Mouse (Mus musculus) activated CD4-positive, CD25-positive, alpha-beta regulatory T cell (primary cell): ENCODE measurements around the gene Zfp580. TPM values are rescaled to one million over a fixed set of nuclear protein-coding genes. Genes with fewer than 3 reads are reported as not detected.

ENCODE experiments used
- polyA plus RNA-seq, 2 experiments: library from polyadenylated mRNA; unstranded; fragments of 100-300 nt; shearing (Covaris generic); gene quantifications; one replicate each; pipeline ENCODE4 v1.2.1; 2017

The Zfp580 gene
- 10 to 100 TPM in 1 of 2 experiments, 1 to 10 TPM in 1; 8.3 to 15.8 TPM for polyA plus RNA-seq

GRCm38 (mm10) chr7:5051193-5052192, at the start of gene Zfp580:
TSS of gene Zfp580 (plus strand) at chr7:5051538.

DNA sequence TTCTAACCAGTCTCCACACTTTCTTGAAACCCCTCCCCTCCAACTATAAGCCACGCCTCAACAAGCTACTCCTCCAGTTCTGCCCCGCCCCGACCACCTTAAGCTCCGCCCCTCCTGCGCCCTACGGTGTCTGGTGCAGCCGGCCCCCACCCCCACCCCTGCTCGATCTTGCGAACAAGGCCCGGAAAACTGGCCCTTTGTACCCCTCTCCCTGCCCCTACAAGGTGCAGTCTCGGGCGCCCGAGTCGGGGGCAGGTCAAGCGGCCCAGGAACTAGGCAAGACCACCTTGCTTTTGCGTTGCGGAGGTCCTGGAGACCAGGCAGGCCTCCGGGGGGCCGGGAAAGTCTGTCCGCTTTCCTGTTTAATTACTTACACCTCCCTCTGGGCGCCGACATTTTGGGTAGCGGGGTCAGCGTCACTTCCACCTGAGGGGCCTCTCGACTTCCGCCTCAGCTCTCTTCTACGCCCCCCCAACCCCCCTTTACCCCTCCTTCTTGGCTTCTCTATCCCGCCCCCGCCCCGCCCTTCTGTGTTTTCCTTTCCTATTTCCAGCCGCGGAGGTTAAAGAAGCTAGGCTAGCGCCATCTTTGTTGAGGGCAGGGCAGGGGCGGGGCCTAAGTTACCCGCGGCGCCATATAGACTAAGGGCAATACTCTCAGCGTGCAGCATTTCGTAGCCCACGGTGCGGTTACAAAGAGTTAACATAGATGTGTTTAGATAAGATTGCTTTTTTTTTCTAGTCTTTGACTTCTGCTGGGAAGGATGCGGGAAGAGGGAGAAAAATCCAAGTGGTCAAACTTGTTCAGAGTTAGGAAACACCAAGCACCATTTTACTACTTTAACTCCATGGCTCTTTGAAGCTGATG, 36.9 kb upstream of the Zfp580 start, which contains the start of the genes Zfp524 and Fiz1:
Gene Zfp524 (plus strand): TSS at position 165 of the 867 bp plus-strand sequence.
Gene Fiz1 (minus strand): TSS at position 447 of the 867 bp plus-strand sequence.

DNA sequence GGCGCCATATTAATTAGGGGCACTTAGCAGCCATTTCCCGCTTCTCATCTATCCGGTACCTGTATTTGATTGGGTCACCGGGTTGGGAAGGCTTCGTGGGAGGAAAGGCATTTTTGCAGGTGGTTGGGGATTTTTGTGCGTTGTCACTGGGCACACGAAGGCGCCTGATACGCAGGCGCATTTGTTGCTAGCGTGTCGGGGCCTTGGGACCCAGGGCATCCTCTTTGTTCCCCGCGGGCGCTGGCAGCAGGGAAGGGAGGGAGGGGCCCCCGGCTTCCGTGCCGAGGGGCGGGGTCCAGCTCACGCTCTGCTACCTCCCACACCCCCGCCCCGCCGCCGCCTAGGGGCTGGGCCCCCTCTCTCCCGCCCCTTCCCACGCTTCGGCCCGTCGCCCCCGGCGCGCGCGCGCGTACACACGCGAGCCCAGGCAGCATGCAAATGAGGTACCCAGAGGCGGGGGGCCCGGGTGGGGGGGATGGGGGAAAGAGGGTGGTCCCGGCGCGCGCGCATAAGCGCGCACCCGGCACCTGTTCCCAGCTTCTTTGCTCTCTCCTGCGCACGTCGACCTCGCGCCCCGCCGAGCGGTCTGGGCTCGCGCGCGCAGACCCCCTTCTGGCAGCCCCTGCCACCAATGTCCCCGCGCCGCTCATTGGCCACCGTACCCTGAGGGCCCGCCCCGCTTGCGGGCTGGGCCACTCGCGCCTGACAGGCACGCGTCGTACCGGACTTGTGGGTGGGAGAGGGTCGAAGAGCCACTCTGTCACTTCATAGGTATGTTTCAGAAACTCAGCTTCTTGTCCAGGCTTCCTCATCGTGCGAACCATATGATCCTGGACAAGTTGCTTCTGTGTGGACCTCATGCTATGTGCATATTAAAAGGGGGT, 36.0 kb upstream of the Zfp580 start, which contains the start of gene Gm44973:
Gene Gm44973 (plus strand): TSS at position 379 of the 884 bp plus-strand sequence.

DNA sequence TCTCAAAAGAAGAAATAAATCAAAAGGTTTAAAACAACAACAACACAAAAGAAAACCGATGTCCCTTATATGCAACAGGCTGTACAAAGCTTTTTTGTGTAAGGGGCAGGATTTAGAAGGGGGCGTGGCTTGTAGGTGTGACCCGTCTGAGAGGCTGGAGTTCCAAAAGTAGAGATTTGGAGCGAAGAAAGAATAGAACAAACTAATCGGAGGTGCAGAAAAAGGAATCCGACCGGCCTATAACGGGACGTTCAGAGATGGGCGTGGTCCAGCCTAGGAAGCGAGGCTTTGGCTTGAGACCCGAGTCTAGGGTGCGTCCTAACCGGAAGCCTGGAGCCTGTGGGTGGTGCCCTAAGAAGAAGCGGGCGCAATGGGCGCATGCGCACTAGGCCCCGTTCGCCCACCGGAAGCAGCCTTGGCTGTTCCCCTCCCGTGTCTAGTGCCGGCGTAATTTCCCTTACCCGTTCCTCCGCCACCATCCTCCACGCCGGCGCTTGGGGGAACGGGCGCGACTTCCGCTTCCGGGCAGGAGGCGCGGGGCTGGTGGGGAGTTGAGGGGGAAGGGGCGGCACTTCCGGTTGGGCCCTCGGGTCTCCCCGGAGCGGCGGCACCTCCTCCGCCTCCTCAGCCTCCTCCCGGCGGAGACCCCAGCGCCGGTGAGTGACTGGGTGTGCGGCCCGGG, 31.2 kb upstream of the Zfp580 start, which contains the start of the genes Zfp865 and Ccdc106:
Gene Zfp865 (plus strand): TSS at position 377 of the 682 bp plus-strand sequence.
Gene Ccdc106 (plus strand): TSS at position 554 of the 682 bp plus-strand sequence.

DNA sequence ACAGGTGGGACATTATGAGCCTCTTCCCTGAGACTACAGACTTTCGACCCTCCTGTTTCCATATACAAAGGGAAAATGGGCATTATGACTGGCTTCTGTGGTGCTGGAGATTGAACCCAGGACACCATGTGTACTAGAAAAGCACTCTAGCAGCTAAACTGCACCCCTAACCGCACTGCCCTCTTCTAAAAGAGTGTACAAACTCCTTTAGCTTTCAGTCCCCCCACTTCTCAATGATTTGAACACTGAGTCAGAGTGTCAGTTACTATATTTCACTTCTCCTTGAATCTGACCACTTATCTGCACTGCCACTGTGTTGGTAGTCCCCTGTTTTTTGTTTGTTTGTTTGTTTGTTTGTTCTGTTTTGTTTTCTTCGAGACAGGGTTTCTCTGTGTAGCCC, 17.5 kb upstream of the Zfp580 start, which contains the start of gene 4632433K11Rik:
Gene 4632433K11Rik (plus strand): TSS at position 301 of the 400 bp plus-strand sequence.

GRCm38 (mm10) chr7:5038109-5038732, 13.1 kb upstream of the Zfp580 start, which contains the start of gene Zfp784:
TSS of gene Zfp784 (minus strand) at chr7:5038446.

DNA sequence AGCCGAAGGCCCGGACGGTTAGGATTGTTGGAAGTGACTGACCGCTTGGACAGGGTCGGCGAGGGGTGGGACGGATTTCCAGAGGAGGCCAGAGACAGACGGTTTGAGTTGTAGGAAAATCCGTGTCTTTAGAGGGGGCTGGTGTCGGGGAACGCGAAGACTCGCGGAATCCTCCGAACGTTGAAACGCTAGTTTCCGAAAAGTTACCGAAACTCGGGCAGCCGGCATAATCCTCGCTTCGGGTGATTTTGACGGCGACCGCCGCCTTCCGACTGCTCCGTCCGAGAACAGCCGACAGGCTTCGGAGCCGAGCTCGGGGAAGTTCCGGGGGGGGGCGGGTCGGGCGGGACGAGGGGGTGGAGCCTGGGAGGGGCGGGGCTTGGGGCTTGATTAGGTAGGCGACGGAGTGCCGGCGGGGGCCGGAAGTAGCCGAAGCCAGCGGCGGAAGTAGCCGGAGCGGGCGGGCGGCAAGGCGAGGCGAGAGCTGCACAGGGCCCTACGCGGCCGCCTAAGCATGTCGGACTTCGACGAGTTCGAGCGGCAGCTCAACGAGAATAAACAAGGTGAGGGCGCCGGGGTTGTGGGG, 10.5 kb downstream of the Zfp580 start, which contains the start of gene U2af2:
Gene U2af2 (plus strand): TSS at position 370 of the 586 bp plus-strand sequence.

GRCm38 (mm10) chr7:5080010-5080751, 28.8 kb downstream of the Zfp580 start, which contains the start of gene Epn1:
TSS of gene Epn1 (plus strand) at chr7:5080235.

Other genes starting within 250 kb of the Zfp580 start
- gene Ube2s, start 238.9 kb upstream of the Zfp580 start, polyA plus RNA-seq = 100 to 1,000 TPM; 126 to 185 TPM
- gene Shisa7, start 206.8 kb upstream of the Zfp580 start, polyA plus RNA-seq = not detected
- gene Isoc2b, start 181.3 kb upstream of the Zfp580 start, polyA plus RNA-seq = 10 to 100 TPM; 46.9 to 52.2 TPM
- gene Isoc2a, start 174.4 kb upstream of the Zfp580 start, polyA plus RNA-seq = under 1 TPM; 0.37 to 0.84 TPM
- under 1 TPM in 1 of 2 experiments, not detected in 1; 0.32 TPM for gene Gm36210, start 145.0 kb upstream of the Zfp580 start, polyA plus RNA-seq
- 1 to 10 TPM; 2.2 to 3.1 TPM for gene Zfp628, start 136.3 kb upstream of the Zfp580 start, polyA plus RNA-seq
- under 1 TPM; 0.49 to 0.79 TPM for gene Nat14, start 129.5 kb upstream of the Zfp580 start, polyA plus RNA-seq
- gene Ssc5d, start 125.8 kb upstream of the Zfp580 start, polyA plus RNA-seq = not detected
- gene Sbk2, start 87.1 kb upstream of the Zfp580 start, polyA plus RNA-seq = not detected
- under 1 TPM in 1 of 2 experiments, not detected in 1; 0.05 TPM for gene Sbk3, start 80.4 kb upstream of the Zfp580 start, polyA plus RNA-seq
- 10 to 100 TPM; 17.7 to 19.5 TPM for gene Zfp579, start 55.4 kb upstream of the Zfp580 start, polyA plus RNA-seq
- gene Zfp524, start 37.1 kb upstream of the Zfp580 start, polyA plus RNA-seq = 10 to 100 TPM; 31.1 to 33.7 TPM
- gene Fiz1, start 36.8 kb upstream of the Zfp580 start, polyA plus RNA-seq = 10 to 100 TPM; 33.4 to 36.2 TPM
- 10 to 100 TPM in 1 of 2 experiments, 1 to 10 TPM in 1; 6.4 to 29.3 TPM for gene Gm44973, start 36.0 kb upstream of the Zfp580 start, polyA plus RNA-seq
- gene Zfp865, start 31.2 kb upstream of the Zfp580 start, polyA plus RNA-seq = 10 to 100 TPM; 10.4 to 11.4 TPM
- under 1 TPM; 0.18 to 0.86 TPM for gene Ccdc106, start 31.0 kb upstream of the Zfp580 start, polyA plus RNA-seq
- gene 4632433K11Rik, start 17.4 kb upstream of the Zfp580 start, polyA plus RNA-seq = not detected
- 1 to 10 TPM; 3.4 to 4.9 TPM for gene Zfp784, start 13.1 kb upstream of the Zfp580 start, polyA plus RNA-seq
- gene U2af2, start 10.6 kb downstream of the Zfp580 start, polyA plus RNA-seq = 10 to 100 TPM; 87.8 to 91.8 TPM
- gene Epn1, start 28.7 kb downstream of the Zfp580 start, polyA plus RNA-seq = 10 to 100 TPM; 27.6 to 38.0 TPM
- not detected for gene Rfpl4, start 65.4 kb downstream of the Zfp580 start, polyA plus RNA-seq
- under 1 TPM in 1 of 2 experiments, not detected in 1; 0.31 TPM for gene Rasl2-9, start 74.4 kb downstream of the Zfp580 start, polyA plus RNA-seq
- under 1 TPM; 0.01 to 0.15 TPM for gene Vmn1r55, start 98.1 kb downstream of the Zfp580 start, polyA plus RNA-seq
- not detected for gene Vmn1r56, start 145.2 kb downstream of the Zfp580 start, polyA plus RNA-seq
- gene Vmn1r57, start 167.0 kb downstream of the Zfp580 start, polyA plus RNA-seq = not detected